Mouse (Mus musculus) kidney, embryonic 16.5 days (tissue): ENCODE results near the gene Prdm16. TPM values are rescaled to one million over a fixed set of nuclear protein-coding genes. Genes with fewer than 3 reads are reported as not detected.

Source experiments
- ATAC-seq: fragments of 200-750 bp; cut with Nextera tagmentation; 2 replicates; pipeline ENCODE4 v1.8.0; 2017; ENCODE audit warnings: moderate TSS enrichment; ENCODE audit not compliant: low FRiP score, low TSS enrichment
- H3K27ac ChIP-seq: fragments of 300-500 bp; sonication (generic); 2 replicates; pipeline ENCODE4 v1.5.1; 2014; ENCODE audit warnings: low read length
- H3K27me3 ChIP-seq: fragments of 300-500 bp; sonication (generic); 2 replicates; pipeline ENCODE4 v1.6.1; 2014; ENCODE audit warnings: low read length, control low read depth, mixed read lengths; ENCODE audit not compliant: insufficient read depth
- H3K36me3 ChIP-seq: fragments of 300-500 bp; sonication (generic); 2 replicates; pipeline ENCODE4 v1.6.1; 2014; ENCODE audit warnings: low read length, control low read depth, mixed read lengths; ENCODE audit not compliant: insufficient read depth
- H3K4me1 ChIP-seq: fragments of 300-500 bp; sonication (generic); 2 replicates; pipeline ENCODE4 v1.6.1; 2014; ENCODE audit warnings: low read length, control low read depth, mixed read lengths; ENCODE audit not compliant: insufficient read depth
- H3K4me2 ChIP-seq: fragments of 300-500 bp; sonication (generic); replicated peaks from 2 replicates; pipeline ENCODE4 v1.6.1; 2014; ENCODE audit warnings: low read depth, low read length
- H3K4me3 ChIP-seq: fragments of 300-500 bp; sonication (generic); 2 replicates; pipeline ENCODE4 v1.5.1; 2014; ENCODE audit warnings: mild to moderate bottlenecking, low read length
- H3K9ac ChIP-seq: fragments of 300-500 bp; sonication (generic); replicated peaks from 2 replicates; pipeline ENCODE4 v1.6.1; 2014; ENCODE audit warnings: low read length
- H3K9me3 ChIP-seq: fragments of 300-500 bp; sonication (generic); 2 replicates; pipeline ENCODE4 v1.6.1; 2016; ENCODE audit warnings: low read length, control low read depth
- WGBS: fragments of 180-500 bp; shearing (Covaris S2); extraction: QIAGEN DNeasy Blood & Tissue Kit; methylation state at CpG from one replicate; pipeline ENCODE4 v1.1.7; 2014; 5-methylcytosine and 5-hydroxymethylcytosine counted together
- polyA plus RNA-seq: library from polyadenylated mRNA; unstranded; fragments of >200 nt; fragmentation: Nextera tagmentation; extraction: Ambion mirVana; gene quantifications from 2 replicates; pipeline ENCODE4 v1.2.1, GENCODE M21; 2015

The Prdm16 gene
- polyA plus RNA-seq, 1 experiment from 2014 or later = 22.3 TPM

DNA sequence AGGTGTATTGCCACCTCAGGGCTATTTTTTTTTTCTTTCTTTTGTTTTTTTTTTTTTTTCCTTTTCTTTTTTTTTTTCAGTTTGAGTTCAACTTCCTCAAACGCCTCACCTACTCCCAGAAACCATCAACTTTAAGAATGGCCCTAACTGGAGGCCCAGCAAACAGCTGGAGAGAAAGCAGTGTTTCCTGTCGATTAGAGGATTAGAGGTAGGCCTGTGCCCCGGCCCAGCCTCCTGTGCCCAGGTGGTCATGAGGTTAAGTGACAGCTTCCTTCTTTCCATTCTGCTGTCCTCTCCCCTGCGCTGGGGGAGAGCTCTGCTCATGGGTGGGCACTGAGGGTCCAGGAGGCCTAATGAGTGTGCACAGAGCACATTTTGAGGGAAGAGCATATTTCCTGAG, 105.3 kb downstream of the Prdm16 start:
- Histone ChIP-seq H3K9ac (no peak overlapping the region), H3K4me3 (no peak overlapping the region), H3K27ac (no peak overlapping the region), H3K4me1 (peaks cover 18% of the 10 kb centered on the region; the same call in 1 of the 2 replicates), H3K27me3 (peaks cover 11% of the 10 kb centered on the region), H3K36me3 (no peaks in the 10 kb centered on the region), H3K4me2 (no peak overlapping the region), H3K9me3 (no peaks in the 10 kb centered on the region)
- no peak for ATAC-seq
- WGBS = 59% methylated on average over 4 of the region's 4 CpGs

DNA sequence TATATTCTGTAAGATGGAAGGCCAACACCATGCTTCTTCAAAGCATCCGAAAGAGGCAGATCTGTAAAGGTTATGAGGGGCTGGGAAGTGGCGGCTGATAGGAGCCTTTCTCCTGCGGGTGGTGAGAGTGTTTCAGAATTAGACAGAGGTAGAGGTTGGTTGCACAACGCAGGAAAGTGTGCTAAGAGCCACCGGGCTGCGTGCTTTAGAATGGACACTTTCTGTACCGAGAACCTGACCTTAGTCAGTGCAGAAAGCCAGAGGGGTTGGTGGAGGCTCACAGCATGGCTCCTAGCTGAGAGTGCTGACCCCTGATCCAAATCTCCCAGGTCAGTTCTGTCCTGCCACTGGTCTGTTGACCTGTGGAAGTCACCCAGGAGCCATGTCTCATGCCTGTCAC, 106.3 kb downstream of the Prdm16 start:
- Histone ChIP-seq H3K4me3 (no peak overlapping the region), H3K4me1 (peaks cover 18% of the 10 kb centered on the region; the same call in 1 of the 2 replicates), H3K27me3 (peaks cover 7% of the 10 kb centered on the region), H3K9me3 (no peaks in the 10 kb centered on the region), H3K9ac (no peak overlapping the region), H3K36me3 (no peaks in the 10 kb centered on the region), H3K4me2 (no peak overlapping the region), H3K27ac (no peak overlapping the region)
- ATAC-seq = no peak
- WGBS = 70% methylated on average over 7 of the region's 7 CpGs

DNA sequence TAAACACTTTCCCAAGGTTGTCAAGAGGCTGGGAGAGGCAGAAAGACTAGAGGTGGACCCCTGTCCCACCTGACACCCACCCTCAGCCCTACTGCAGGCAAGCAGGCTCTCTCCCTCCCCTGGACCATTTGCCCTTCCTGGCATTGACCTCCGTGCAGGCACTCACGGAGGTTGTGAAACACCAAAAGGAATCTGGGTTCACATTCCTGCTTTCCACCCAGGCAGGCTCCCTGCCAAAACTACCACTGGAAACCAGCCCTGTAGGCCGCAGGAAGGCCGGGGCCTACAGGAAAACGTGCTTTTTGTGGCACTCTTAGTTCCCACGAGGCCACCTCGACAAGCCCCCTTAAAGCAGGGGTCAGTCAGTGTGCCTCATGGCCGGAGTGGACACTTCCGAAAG, 109.2 kb downstream of the Prdm16 start:
- no peak overlapping the region for H3K4me3 ChIP-seq
- 42% methylated on average over 9 of the region's 9 CpGs for WGBS
- no peak overlapping the region for H3K27ac ChIP-seq
- no peak overlapping the region for H3K4me2 ChIP-seq
- no peaks in the 10 kb centered on the region for H3K9me3 ChIP-seq
- H3K36me3 ChIP-seq = no peaks in the 10 kb centered on the region
- peaks cover 25% of the 10 kb centered on the region; the same call in 1 of the 2 replicates for H3K4me1 ChIP-seq
- H3K27me3 ChIP-seq = peaks cover 19% of the 10 kb centered on the region
- no peak overlapping the region for H3K9ac ChIP-seq
- no peak for ATAC-seq

DNA sequence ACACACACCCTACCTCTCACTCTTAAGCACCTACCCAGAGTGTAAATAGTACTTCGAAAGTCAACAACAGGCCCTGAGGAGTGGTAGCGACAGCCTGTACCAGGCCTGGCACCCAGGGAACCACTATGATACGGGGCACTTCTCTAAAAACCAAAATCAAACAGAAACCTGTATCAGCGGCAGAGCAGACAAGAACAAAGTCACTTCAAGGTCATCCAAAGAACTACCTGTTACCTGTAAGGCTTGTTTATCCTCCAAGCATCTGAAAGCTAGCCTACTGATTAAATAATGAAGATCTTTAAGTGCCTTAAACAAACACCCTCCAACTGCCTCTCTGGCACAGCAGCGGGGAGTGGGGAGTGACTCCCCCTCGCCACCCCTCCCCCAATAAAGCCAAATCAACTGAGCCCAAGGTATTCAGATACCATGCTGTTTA, 110.3 kb downstream of the Prdm16 start:
- Histone ChIP-seq H3K9ac (no peak overlapping the region), H3K27me3 (peaks cover 29% of the 10 kb centered on the region), H3K4me1 (peaks cover 25% of the 10 kb centered on the region; the same call in 1 of the 2 replicates), H3K27ac (no peak overlapping the region), H3K4me2 (no peak overlapping the region), H3K9me3 (no peaks in the 10 kb centered on the region), H3K36me3 (no peaks in the 10 kb centered on the region), H3K4me3 (no peak overlapping the region)
- 81% methylated on average over 6 of the region's 6 CpGs for WGBS
- ATAC-seq = no peak

DNA sequence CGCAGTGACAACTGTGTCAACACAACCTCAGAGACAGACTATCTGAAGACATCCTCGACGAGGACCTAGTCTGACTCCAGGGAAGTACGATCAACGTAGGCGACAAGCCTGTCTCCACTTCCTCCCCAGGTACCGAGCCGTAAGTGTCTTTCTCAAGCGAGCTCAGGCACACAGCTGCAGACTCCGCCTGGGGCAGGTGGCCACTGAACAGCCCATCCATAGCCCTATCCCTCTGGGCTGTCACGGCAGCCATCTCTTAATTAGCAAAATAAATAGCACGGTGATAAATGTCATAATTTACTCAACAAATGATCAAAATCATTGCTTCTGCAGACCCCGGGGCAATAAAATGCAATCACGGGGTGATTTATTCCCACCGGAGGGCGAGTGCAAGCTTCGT, 112.8 kb downstream of the Prdm16 start:
- Histone ChIP-seq H3K27ac (no peak overlapping the region), H3K9ac (no peak overlapping the region), H3K36me3 (no peaks in the 10 kb centered on the region), H3K4me3 (no peak overlapping the region), H3K27me3 (peaks cover 30% of the 10 kb centered on the region), H3K9me3 (no peaks in the 10 kb centered on the region), H3K4me1 (peaks cover 25% of the 10 kb centered on the region; the same call in 1 of the 2 replicates), H3K4me2 (no peak overlapping the region)
- WGBS = 23% methylated on average over 17 of the region's 17 CpGs
- no peak for ATAC-seq

DNA sequence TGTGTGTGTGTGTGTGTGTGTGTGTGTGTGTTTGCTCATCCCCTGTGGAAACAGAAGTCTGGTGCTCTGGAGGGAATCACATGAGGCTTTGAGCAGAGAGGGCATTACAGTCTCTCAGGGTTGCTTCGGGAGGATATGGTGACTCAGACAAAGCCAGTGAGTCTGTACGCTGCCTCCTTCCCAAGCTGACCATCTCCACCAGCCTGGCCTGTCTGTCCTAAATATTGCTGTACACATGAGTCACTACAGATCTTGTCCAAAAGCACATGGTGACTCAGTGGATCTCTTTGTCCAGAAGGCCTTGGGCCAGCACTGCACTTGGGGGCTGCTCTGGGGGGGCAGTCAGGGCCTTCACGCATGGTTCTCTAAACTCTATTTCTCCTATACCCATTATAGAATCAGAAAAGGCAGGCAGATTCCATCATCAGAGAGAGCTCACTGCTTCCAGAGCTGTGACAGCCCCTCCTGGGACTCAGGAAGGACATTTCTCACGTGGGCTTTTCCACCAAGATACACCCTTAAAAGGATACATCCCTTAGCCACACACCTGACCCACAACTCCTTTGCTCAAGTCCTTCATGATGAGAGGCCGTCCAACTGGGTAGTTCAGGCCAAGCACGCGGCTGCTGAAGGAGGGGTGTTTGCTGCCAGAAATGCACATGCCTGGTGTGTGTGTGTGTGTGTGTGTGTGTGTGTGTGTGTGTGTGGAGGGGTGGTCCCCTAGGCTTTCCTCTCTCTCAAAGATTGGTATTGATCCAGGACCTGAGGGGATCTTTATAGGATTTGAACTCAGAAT, 114.6 kb downstream of the Prdm16 start:
- no peaks in the 10 kb centered on the region for H3K36me3 ChIP-seq
- H3K9me3 ChIP-seq = no peaks in the 10 kb centered on the region
- 81% methylated on average over 7 of the region's 7 CpGs for WGBS
- H3K9ac ChIP-seq = no peak overlapping the region
- no peak overlapping the region for H3K4me3 ChIP-seq
- H3K4me2 ChIP-seq = no peak overlapping the region
- ATAC-seq = no peak
- H3K4me1 ChIP-seq = 0 out of 2 replicates have a peak, but pooled peaks cover 9% of the 10 kb centered on the region
- peaks cover 29% of the 10 kb centered on the region for H3K27me3 ChIP-seq
- H3K27ac ChIP-seq = no peak overlapping the region

DNA sequence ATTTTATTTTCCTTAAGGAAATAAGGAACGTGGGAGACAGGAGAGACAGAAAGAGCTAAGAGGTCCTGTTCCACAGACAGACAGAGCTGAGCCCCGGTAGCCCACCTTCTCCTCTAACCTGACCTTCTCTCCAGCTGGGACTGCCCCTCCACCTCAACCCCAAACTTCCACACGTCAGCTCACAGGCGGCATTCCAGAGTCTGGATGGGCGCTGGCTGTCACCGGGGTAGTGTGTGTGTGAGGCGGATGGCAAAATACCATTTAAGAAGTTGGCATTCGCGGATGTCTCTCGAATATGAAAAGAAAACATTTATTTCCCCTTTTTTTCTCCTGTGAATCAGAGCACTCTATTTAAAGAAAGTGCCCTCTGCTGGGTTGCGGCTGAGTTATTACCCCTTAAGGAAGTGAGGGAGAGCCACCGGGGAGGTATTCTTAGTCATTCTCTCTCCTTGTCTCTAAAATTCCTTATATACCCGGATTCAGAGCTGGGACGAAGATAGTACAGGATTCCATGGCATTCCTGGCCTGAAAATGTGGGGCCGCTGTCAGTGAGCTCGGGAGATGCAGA, 117.1 kb downstream of the Prdm16 start:
- Histone ChIP-seq H3K4me3 (no peak overlapping the region), H3K4me2 (no peak overlapping the region), H3K27me3 (peaks cover 37% of the 10 kb centered on the region), H3K36me3 (no peaks in the 10 kb centered on the region), H3K4me1 (0 out of 2 replicates have a peak, but pooled peaks cover 6% of the 10 kb centered on the region), H3K9ac (no peak overlapping the region), H3K9me3 (no peaks in the 10 kb centered on the region), H3K27ac (no peak overlapping the region)
- WGBS = 73% methylated on average over 16 of the region's 16 CpGs
- no peak for ATAC-seq

DNA sequence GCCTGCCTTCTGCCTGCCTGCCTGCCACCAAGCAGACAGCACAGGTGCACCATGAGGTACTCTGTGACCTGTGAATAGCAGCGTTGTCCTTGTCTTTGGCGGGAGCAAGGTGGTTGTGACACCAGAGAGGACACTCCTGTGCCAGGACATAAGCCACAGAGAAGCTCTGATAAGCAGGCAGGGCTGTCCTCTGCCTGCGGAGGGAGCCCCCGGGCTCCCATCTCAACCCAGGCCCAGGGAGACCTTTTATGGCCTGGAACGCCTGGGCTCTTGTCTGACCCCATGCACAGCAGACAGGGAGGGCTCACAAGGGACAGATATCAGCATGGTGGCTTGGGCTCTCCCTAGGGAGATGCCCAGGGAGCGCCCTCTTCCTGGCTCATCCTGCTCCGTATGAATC, 118.7 kb downstream of the Prdm16 start:
- no peak overlapping the region for H3K4me2 ChIP-seq
- ATAC-seq = no peak
- 70% methylated on average over 7 of the region's 7 CpGs for WGBS

DNA sequence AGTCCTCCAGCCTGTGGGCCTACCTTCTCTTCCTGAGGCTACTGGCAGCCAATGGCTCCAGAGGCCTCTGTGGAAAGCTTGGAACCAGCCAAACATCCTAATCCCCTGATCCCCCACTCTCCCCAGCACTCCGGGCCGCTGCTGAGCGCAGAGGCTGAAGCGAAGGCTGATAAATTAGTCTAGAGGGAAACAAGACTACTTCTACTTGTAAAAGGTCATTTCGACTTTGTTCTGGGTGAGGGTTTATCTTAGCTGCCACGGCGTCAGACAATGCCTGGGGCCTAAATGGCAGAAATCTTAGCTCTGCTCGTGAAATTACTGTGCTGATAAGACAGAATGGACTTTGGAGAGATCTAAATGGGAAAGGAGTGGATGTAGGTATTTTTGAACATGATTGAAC, 120.2 kb downstream of the Prdm16 start:
- Histone ChIP-seq H3K27me3 (peaks cover 18% of the 10 kb centered on the region), H3K9me3 (no peaks in the 10 kb centered on the region), H3K4me3 (no peak overlapping the region), H3K36me3 (no peaks in the 10 kb centered on the region), H3K9ac (no peak overlapping the region), H3K4me2 (no peak overlapping the region), H3K4me1 (no peaks in the 10 kb centered on the region; the same call in 1 of the 2 replicates), H3K27ac (no peak overlapping the region)
- no peak for ATAC-seq
- 67% methylated on average over 8 of the region's 8 CpGs for WGBS

More for the DNA sequence above, 118.7 kb downstream of the Prdm16 start:
- H3K9me3 ChIP-seq = no peaks in the 10 kb centered on the region
- H3K27me3 ChIP-seq = peaks cover 30% of the 10 kb centered on the region
- H3K4me1 ChIP-seq = no peaks in the 10 kb centered on the region
- no peak overlapping the region for H3K4me3 ChIP-seq
- H3K27ac ChIP-seq = no peak overlapping the region
- no peak overlapping the region for H3K9ac ChIP-seq
- no peaks in the 10 kb centered on the region for H3K36me3 ChIP-seq

DNA sequence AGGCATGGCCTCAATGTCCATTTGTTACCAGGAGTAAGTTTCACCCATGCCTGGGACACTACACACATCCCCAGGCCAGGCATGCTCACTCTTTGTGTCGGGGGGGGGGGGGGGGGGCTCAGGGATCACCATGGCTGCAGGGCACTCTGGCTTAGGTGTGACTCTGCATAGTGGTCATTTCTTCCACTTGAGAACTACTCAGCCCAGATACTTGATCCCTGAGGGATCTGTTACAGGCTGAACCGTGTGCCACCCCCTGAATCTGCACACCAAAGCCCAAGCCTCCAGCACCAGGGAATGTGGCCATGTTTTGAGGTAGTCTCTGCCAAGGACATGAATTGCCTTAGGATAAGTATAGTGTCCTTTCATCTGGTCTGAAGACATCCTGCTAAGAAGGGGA, 123.0 kb downstream of the Prdm16 start:
- no peak for ATAC-seq
- peaks cover 36% of the 10 kb centered on the region for H3K27me3 ChIP-seq
- H3K9ac ChIP-seq = no peak overlapping the region
- H3K4me2 ChIP-seq = no peak overlapping the region
- H3K4me1 ChIP-seq = peaks cover 2% of the 10 kb centered on the region
- H3K36me3 ChIP-seq = no peaks in the 10 kb centered on the region
- no peaks in the 10 kb centered on the region for H3K9me3 ChIP-seq
- WGBS = 27% methylated on average over 2 of the region's 2 CpGs
- no peak overlapping the region for H3K4me3 ChIP-seq
- no peak overlapping the region for H3K27ac ChIP-seq
